Mouse (Mus musculus) spleen, adult 18-20 months (tissue): Measurements from ENCODE around the gene Fam192a.
A peak's percentile ranks its signal among the peaks of the same experiment; 100 is the strongest.

ENCODE experiments used
- DNase-seq, 2 experiments: peaks; one replicate each; pipeline ENCODE4 v3.0.0; 2022; ENCODE audit warnings: mixed read lengths in 2 of 2

The Fam192a gene

GRCm38 (mm10) chr8:94569419-94569818 is 32.4 kb downstream of the Fam192a start:
- DNase-seq: no peak

- no peak for DNase-seq
These were observed 33.7 kb downstream of the Fam192a start for GRCm38 (mm10) chr8:94568098-94568497.

GRCm38 (mm10) chr8:94567159-94567849 is 34.5 kb downstream of the Fam192a start:
- DNase-seq: no peak

- no peak for DNase-seq
These were observed 35.2 kb downstream of the Fam192a start for GRCm38 (mm10) chr8:94566446-94567158.

- DNase-seq: no peak
These were observed 35.8 kb downstream of the Fam192a start for GRCm38 (mm10) chr8:94566033-94566432.

GRCm38 (mm10) chr8:94564421-94564820 is 37.4 kb downstream of the Fam192a start:
- no peak for DNase-seq

GRCm38 (mm10) chr8:94561256-94561655 is 40.5 kb downstream of the Fam192a start:
- DNase-seq: no peak

- DNase-seq: no peak
These were observed 44.5 kb downstream of the Fam192a start for GRCm38 (mm10) chr8:94557281-94557680.

- DNase-seq: no peak
These were observed 49.1 kb downstream of the Fam192a start for GRCm38 (mm10) chr8:94552696-94553095.

GRCm38 (mm10) chr8:94551471-94552422 is 50.0 kb downstream of the Fam192a start:
- DNase-seq: peak in 1 of 2 experiments; percentile 16

- DNase-seq: no peak
These were observed 51.8 kb downstream of the Fam192a start for GRCm38 (mm10) chr8:94549998-94550397.

GRCm38 (mm10) chr8:94549482-94549881 is 52.3 kb downstream of the Fam192a start:
- DNase-seq: no peak

- no peak for DNase-seq
These were observed 52.8 kb downstream of the Fam192a start for GRCm38 (mm10) chr8:94549041-94549440.

- DNase-seq: no peak
These were observed 57.8 kb downstream of the Fam192a start for GRCm38 (mm10) chr8:94543981-94544380.

- no peak for DNase-seq
These were observed 60.7 kb downstream of the Fam192a start for GRCm38 (mm10) chr8:94540889-94541795.

- no peak for DNase-seq
These were observed 61.8 kb downstream of the Fam192a start for GRCm38 (mm10) chr8:94540025-94540424.

- DNase-seq: no peak
These were observed 64.3 kb downstream of the Fam192a start for GRCm38 (mm10) chr8:94537456-94537855.

GRCm38 (mm10) chr8:94535631-94536030 is 66.2 kb downstream of the Fam192a start:
- DNase-seq: no peak

- no peak for DNase-seq
These were observed 67.2 kb downstream of the Fam192a start for GRCm38 (mm10) chr8:94534612-94535011.

- peak; percentile 39 to 52 for DNase-seq
These were observed 68.7 kb downstream of the Fam192a start, which contains the start of gene Cpne2 for GRCm38 (mm10) chr8:94532873-94533671. Gene Cpne2, plus strand, starts transcription at chr8:94532990.

- DNase-seq: no peak
These were observed 69.3 kb downstream of the Fam192a start for GRCm38 (mm10) chr8:94532525-94532872.
